Mouse (Mus musculus): Measurements from ENCODE around the gene Psmb4. TPM values are rescaled to one million over a fixed set of nuclear protein-coding genes. Genes with fewer than 3 reads are reported as not detected.

Psmb4 gene
- polyA plus RNA-seq, 1 experiment = 481 TPM

DNA sequence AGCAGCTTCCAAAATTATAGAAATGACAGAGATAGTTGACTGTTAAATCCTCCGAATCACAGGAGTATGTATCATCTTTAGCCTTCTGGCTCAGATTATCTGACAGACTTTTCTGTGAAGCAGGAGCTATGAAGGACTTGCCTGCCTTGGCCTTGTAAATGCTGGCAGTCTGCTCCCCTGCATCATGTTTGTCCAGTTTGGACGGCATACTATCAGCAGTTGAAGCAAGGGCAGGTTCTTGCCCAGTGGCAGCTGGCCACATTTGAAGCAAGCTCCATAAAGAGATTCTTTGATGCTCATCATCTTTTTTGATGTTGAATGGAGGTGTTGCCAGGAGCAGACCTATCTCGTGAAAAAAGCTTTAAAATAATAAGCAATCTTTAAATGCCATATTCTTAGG is 7.3 kb upstream of the Psmb4 start:
- no peak for TF ChIP-seq GATA1 (IDR thresholded peaks at IDR 0.05; ENCODE audit: low read length)

DNA sequence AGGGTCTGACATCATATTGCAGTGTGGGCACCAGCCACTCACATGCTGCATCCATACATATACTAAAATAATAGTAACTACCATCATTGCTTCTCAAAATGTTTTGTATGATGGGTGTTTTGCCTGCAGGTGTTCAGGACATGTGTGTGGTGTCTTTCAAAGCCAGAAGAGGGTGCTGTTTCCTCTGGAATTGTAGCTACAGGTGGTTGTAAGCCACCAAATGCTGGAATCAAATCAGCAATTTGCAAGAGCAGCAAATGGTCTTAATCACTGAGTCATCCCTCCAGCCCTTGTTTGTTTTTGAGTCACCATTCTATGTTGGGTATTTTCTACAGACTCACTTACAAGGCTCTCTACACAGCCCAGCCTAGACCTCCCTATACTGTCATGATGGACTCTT is 1.8 kb upstream of the Psmb4 start:
- TF ChIP-seq GATA1 (IDR thresholded peaks at IDR 0.05; ENCODE audit: low read length) = no peak

DNA sequence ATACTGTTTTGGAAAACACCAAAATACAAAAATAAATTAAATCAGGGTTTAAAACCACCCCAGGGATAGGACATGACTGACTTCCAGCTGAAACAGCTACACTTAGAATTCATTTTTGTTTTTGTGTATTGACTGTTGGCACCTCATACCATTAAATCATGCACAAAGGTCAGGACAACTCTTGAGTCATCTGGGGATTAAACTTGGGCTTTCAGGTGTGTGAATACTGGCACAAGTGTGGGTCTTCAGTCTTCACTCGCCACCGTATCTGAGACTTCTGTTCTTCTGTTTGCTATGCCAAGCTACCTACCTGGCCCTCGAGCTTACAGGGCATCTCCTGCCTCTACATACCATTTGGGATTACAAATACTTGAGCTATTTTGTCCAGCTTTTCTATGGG is 4.2 kb downstream of the Psmb4 start:
- TF ChIP-seq GATA1 (IDR thresholded peaks at IDR 0.05; ENCODE audit: low read length) = no peak

DNA sequence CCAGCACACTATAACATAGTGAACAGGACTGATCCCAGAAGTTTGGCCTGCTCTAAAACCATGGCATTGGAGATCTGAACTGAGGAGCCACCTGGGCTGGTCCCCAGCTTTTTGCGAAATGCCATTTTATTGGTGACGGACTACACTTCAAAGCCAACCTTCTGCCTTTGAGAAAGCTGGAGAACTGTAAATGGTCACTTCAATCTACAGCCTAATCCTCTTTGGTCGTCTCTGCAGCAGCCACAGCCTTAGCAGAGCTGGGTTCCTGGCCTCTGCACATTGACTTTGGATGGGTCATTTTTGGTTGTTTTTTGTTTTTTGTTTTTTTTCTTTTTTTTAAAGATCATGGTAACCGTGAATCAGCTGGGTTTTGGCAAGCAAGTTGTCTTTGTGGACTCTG is 4.9 kb downstream of the Psmb4 start:
- no peak for TF ChIP-seq GATA1 (IDR thresholded peaks at IDR 0.05; ENCODE audit: low read length)

DNA sequence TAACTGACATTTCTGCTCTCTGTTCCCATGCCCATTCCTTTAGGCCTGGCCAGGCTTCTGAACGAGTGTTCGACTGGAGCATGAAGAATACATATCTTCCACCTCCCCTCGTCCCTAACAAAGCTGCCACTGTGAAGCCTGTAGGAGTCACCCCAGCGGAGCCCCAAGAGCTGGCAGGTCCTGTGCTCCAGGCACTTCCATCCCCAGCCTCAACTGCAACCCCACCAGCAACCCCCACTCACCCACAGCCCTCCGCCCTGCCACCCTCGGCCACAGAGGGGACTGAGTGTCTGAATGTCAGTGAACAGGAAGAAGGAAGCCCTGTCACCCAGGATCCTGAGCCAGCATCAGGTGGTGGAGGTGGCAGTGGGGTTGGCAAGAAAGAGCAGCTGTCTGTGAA is 8.1 kb downstream of the Psmb4 start:
- no peak for TF ChIP-seq GATA1 (IDR thresholded peaks at IDR 0.05; ENCODE audit: low read length)

DNA sequence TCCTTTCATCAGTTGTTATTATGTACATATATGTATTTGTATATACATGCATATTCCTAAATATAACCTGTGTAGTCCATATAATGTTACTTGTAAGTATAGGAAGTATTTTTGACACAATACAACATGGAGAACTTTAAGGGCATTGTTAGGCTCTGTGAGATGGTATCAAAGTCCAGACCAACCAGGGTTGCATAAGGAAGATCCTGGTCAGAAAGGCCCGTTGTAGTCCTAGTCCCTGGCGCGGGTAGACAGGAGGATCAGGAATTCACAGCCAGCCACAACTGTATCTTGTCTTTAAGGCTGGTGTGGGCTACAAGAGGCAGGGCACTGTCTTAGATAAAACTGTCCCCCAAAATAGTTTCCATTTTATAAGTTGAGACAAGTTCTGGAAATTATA is 17.8 kb downstream of the Psmb4 start:
- TF ChIP-seq GATA1 (IDR thresholded peaks at IDR 0.05; ENCODE audit: low read length) = no peak

DNA sequence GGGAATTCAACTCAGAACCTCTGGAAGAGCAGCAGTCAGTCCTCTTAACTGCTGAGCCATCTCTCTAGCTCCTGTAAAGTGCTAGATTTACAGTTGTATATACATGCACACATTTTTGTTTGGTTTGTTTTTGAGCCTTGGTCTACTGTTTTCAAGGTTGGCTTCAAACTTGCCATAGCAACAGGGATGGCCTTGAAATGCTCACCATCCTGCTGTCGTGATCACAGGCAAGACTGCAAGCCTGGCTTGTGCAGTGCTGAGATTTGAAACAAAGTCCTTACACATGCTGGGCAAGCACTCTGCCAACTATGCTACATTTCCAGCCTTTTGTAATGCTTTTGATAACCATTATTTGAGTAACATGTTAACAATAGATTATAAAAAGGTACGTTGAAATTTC is 27.3 kb downstream of the Psmb4 start:
- no peak for TF ChIP-seq GATA1 (IDR thresholded peaks at IDR 0.05; ENCODE audit: low read length)

DNA sequence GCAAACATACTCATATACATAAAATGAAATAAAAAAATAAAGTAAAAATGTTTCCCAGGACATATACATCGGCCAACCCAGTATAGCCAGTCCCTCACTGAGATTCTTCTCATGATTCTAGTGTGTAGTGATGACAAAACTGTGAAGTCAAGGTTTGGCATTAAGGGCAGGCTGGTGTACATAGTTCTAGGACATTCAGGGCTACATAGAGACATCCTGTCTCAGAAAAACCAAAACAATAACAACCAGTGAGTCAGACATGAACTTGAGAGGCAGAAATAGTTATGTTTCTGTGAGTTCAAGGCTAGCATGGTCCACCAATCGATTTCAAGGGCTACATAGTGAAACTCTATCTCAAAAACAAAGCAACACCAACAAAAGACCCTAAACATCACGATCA is 34.5 kb downstream of the Psmb4 start:
- TF ChIP-seq GATA1 (IDR thresholded peaks at IDR 0.05; ENCODE audit: low read length) = no peak

DNA sequence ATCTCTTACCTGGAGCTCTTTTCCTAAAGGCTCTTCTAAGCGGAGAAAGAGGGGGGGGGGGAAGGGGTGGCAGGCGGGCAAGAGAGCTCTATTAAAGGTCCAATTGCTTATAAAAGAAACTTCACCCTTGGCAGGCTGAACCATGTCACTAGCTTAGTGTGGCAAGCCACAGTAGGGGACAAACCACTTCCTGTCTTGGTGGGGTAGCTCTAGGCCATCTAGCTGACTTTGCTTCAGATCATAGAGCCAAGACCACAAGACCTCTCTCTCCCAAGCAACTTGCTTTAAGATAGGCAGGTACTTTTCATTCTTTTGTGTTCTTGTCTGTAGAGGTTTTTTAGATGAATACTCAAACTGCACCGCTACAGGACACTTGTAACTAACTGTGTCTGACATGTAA is 35.0 kb downstream of the Psmb4 start:
- TF ChIP-seq GATA1 (IDR thresholded peaks at IDR 0.05; ENCODE audit: low read length) = no peak

DNA sequence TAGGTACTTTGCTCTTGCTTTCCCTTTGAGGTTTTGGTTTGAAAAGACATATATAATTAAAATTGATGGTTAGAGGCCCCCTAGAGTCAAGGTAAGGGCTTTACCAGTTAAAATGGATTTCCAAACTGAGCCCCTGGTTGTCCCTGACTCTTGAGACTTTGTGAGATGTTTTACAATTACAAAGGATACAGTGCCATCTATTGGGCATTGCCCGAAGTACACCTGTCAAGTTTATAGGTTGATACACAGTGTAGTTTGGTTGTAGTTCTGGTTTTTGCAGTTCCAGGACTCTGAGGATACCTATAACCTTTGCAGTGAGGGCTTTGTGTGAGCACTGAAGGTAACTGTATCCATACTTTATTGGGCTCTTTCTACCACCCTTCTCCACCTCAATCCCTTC is 37.4 kb downstream of the Psmb4 start:
- TF ChIP-seq GATA1 (IDR thresholded peaks at IDR 0.05; ENCODE audit: low read length) = no peak

DNA sequence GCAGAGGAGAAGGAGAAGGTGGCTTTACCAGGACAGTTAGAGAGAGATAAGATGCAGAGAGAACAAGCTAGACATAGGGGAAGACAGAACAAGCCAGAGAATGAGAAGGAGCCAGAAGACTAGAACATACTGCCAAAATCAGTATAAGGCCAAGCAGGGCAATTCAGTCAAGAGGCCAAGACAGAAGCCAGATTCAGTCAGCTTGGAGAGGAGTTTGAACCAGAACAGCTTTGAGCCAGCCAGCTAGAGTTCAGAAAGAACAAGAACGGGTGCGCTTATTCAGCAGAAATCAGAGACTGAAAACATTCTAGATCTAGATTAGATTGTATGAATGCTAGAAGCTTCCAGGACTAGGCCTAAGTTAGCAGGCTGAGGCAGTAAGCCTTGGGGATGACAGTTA is 39.4 kb downstream of the Psmb4 start:
- no peak for TF ChIP-seq GATA1 (IDR thresholded peaks at IDR 0.05; ENCODE audit: low read length)

DNA sequence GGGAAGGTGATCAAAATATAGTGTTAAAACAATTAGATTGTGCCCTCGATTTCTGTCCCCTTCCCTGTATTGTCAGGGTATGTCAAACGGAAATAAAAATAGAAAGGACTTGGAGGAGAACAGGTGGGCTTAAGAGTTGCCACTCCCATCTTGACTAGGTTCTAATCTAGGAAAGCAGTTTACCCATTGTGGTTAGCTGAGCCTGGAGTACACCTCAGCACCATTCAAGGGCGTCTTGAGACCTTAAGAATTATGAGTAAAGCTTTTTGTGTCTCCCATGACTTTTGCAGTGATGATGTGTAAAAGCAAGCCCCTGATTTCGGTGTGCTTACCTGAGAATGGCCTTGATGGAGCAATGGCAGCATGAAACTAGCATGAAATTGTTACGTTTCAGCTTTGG is 47.7 kb downstream of the Psmb4 start:
- TF ChIP-seq GATA1 (IDR thresholded peaks at IDR 0.05; ENCODE audit: low read length) = no peak

DNA sequence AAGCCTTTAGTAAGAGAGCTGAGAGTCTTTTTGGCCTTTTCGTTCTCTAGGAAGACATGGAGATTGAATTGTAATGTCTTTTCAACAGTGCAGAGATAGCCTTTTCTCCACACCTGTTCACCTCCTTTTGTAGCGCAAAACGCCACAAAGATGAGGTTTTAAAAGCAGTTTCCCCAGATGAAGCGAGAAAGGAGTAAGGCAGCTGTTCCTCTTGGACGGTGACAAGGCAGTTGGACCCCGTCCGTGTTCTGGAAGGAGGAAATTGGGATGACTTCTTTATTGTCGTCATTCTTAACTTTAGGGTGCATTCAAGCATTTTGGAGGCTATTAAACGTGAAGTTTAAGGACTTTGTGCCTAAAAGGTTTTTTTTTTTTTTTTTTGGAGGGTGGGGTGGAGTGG is 48.1 kb downstream of the Psmb4 start:
- TF ChIP-seq GATA1 (IDR thresholded peaks at IDR 0.05; ENCODE audit: low read length) = no peak

DNA sequence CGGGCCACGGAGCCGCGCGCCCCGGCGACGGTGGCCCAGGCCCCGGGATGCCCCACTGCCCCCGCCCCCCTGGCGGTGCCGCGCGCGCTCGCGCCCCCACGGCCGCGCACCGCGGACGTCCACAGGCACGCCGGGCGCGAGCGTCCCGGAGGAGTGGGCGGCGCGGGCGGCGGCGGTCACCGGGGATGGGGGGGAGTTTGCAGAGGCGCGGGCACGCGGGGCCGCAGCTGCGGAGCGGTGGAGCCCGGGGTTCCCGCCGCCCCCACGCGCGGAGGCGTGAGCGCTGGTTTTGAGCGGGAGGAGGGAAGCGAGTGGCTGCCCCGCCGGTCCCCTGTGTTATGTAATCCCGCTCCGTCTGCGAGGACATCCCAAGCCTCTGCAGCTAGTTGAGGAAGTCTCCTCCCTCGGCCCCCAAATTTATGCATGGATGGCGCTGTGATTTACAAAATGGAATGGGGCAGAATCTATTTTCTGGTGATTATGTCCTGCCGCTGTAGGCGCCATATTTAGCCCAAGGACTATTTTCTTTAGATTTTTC is 48.7 kb downstream of the Psmb4 start:
- no peak for TF ChIP-seq GATA1 (IDR thresholded peaks at IDR 0.05; ENCODE audit: low read length)

DNA sequence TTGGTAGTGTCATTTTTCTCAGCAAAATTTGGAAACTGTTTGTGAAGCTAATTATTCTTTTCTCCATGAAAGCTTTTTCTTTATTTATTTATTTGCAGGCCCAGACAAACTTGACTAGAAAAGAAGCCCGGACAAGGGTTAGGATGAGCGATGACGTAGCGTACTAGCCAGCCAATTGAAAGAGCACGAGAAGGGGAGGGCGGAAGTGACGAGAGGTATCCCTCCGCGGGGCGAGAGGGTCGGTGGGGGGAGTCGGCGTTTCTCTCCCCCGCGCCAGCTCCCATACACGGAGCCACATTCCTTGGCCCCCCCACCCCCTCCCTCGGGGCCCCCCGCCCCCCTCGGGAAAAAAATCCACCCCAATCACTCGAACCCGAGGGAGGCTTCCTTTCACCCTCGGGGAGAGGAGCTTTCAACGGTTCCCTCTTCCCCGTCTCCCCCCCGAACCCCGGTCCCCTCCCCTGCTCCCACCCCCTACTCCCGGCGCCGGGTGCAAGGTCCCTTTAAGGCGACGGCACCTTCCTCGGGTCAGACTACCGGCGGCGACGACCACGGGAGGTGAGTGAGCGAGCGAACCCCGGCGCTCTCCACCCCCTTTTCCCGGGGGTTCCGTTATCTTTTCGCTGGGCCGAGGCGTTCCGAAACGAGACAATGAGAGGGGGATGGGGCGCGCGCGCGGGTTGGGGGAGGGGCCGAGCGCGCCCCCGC is 49.4 kb downstream of the Psmb4 start, which contains the start of gene Pogz:
TSS of gene Pogz (plus strand) at position 385 of the 708 bp plus-strand sequence.
- no peak for TF ChIP-seq GATA1 (IDR thresholded peaks at IDR 0.05; ENCODE audit: low read length)

DNA sequence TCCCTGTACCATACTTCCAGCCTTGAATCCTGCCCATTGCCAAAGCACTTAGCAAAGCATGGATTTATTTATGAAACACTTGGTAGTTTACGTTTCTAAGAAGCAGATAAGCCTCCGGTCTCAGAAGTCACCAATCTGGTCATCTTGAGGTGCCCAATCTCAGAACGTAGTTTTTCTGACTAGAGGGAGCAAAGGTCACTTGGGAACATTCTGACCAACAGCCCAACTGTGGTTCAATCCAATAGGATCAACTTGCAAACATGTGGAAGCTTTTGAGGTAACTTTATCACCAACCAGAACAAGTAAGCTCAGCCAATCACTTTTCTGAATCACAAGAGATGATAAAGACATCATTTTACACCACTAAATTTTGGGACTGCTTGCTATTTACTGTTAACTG is 51.4 kb downstream of the Psmb4 start:
- no peak for TF ChIP-seq GATA1 (IDR thresholded peaks at IDR 0.05; ENCODE audit: low read length)

Other genes with a start within 250 kb of the Psmb4 start
- gene Gm10972, start 243.8 kb downstream of the Psmb4 start, polyA plus RNA-seq (2012) = not detected in 2 replicates
- gene Tuft1, start 228.1 kb downstream of the Psmb4 start, polyA plus RNA-seq (2012) = 3.6 and 5.3 TPM in 2 replicates
- 0.76 and 1.4 TPM in 2 replicates for gene Selenbp2, start 193.4 kb downstream of the Psmb4 start, polyA plus RNA-seq (2012)
- gene Cgn, start 100.5 kb downstream of the Psmb4 start, polyA plus RNA-seq (2012) = 0.02 TPM in 1 of 2 replicates, not detected in the other
- 85.2 and 131 TPM in 2 replicates for gene Pogz, start 49.4 kb downstream of the Psmb4 start, polyA plus RNA-seq (2012)
- gene Selenbp1, start 46.1 kb upstream of the Psmb4 start, polyA plus RNA-seq (2012) = 15.2 and 71.3 TPM in 2 replicates
- gene Rfx5, start 67.1 kb upstream of the Psmb4 start, polyA plus RNA-seq (2012) = 12.5 and 12.6 TPM in 2 replicates
- gene Pi4kb, start 87.8 kb upstream of the Psmb4 start, polyA plus RNA-seq (2012) = 9.8 and 11.2 TPM in 2 replicates
- gene Zfp687, start 128.5 kb upstream of the Psmb4 start, polyA plus RNA-seq (2012) = 69.4 and 75.7 TPM in 2 replicates
- gene Psmd4, start 155.7 kb upstream of the Psmb4 start, polyA plus RNA-seq (2012) = 165 and 202 TPM in 2 replicates
- 24.3 and 27.7 TPM in 2 replicates for gene Pip5k1a, start 220.0 kb upstream of the Psmb4 start, polyA plus RNA-seq (2012)
- 298 and 449 TPM in 2 replicates for gene Vps72, start 224.1 kb upstream of the Psmb4 start, polyA plus RNA-seq (2012)
- gene Tmod4, start 237.5 kb upstream of the Psmb4 start, polyA plus RNA-seq (2012) = 0.24 and 0.26 TPM in 2 replicates
- 5.1 and 6.4 TPM in 2 replicates for gene Scnm1, start 247.1 kb upstream of the Psmb4 start, polyA plus RNA-seq (2012)
- gene Lysmd1, start 247.1 kb upstream of the Psmb4 start, polyA plus RNA-seq (2012) = 5.6 and 9.6 TPM in 2 replicates